Mouse (Mus musculus): ENCODE measurements around the gene Adra2b.
A peak's percentile ranks its signal among the peaks of the same experiment; 100 is the strongest.

Adra2b gene

DNA sequence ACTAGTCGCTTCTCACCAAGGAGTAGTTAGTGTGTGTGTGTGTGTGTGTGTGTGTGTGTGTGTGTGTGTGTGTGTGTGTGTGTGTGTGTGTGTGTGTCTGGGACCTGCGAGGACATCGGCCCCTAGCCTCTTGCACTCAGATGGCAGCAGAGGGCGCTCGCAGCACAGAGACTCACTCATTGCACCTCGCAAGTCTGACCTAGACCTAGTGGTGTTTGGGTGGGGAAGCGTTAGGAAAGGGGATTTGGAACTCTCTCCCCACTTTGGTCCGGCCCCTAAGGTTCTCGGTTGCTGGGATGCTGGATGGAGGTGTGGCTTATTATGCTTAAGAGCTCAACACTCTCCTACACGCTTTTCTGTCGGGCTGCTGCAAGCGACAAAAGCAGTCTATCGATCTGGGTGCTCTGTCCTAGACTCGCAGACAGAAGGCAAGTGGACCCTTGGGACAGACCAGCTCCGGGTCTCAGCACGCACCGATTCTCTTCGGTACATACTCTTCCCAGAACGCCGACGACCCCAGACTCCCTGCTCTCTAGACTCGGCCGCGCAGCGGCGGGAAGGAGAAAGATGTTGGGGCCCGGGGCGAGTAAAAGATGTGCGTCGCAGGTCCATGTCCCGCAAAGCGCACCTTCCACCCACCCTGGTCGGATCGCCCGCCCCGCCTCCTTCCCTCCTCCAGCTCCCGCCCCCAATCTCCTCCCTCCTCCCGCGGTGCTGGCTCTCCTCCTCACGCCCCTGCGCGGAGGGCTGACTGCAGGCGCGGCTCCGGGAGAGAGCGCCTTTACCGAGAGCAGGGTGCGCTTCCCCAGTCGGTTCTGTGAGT, at the start of gene Adra2b:
TSS of gene Adra2b (plus strand) at position 750 of the 823 bp plus-strand sequence.
- peak; percentile 85 for DNase-seq

DNA sequence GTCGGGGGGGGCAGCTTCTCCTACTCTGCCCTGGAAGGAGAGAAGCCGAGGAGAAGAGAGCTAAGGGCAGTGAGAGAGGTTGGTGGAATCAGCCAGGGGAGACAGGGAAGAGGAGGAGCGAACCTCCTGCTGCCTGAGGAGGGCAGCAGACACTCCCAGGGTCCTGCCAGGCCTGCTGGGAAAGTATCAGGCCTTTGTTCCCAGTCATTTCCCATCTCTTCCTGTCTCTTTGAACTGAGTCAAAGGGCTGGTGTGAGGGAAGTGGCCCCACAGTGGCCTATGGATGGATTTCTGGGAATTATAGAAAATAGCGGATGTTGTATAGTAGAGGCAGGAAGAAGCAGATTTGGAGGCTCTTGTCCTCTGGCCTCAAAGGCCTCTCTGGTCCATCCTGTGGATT, 49.1 kb upstream of the Adra2b start:
- DNase-seq, result no peak

DNA sequence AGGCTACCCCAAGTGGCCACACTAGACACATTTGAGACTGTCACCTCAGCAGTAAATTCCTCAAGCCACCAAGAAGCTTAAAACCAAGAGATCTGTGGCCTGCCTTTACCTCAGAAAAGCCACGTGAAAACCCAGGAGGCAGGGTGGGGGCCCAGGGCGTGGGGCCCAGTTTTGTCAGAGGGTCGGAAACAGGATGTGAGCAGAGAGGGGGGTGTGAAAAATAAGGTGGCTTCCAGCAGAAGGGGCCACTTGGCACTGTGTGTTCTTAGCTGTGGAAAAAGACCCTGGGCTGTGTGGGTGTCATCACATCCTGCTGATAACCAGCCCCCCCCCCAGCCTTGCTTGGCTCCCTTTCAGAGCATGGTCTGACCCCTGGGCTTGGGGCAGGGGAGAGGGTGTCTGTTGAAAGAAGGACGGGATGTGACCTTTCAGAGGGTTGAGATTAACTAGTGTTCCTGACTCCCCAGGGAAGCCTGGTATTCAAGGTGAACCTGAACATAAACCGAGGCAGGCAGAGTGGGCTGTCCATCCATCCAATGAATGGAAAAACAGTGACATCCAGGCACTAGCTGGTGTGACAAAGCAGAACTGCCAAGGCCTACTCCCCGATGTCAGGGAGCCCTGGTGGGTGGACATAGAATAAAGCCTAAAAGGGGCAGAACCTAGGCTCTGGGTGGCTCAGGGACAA, 48.4 kb upstream of the Adra2b start:
- no peak for DNase-seq

DNA sequence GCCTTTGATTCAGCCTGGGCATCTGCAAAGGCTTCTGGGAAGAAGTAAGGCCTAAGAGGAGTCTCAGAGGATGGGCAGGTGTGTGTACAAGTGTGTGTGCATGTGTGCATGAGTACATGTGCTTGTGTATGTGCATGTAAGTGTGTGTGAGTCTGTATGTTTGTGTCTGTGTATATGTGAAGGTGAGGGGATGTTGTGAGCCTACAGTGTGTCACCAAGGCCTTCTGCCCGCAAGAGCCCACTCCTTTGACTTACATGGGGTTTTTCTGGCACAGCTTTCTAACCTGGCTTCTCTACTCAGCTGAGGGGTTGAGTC, 47.9 kb upstream of the Adra2b start:
- DNase-seq, result no peak

DNA sequence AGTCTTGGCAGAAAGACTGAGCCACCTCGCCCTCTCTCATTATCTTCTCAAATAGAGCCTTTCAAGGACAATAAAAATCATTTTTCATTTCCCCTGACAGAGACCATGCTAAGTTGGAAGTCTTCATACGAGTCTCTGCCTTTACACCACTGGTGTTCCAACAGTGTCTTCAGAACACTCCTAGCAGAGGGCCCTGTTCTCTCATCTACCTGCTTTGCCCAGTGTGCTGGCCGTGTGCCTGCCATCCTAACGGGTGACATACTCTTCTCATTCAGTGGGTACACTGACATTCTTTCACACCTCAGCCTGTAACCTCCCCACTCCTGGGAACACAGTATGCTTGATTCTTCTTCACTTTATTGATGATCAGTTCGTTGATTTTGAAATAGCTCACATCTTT, 46.6 kb upstream of the Adra2b start:
- no peak for DNase-seq

DNA sequence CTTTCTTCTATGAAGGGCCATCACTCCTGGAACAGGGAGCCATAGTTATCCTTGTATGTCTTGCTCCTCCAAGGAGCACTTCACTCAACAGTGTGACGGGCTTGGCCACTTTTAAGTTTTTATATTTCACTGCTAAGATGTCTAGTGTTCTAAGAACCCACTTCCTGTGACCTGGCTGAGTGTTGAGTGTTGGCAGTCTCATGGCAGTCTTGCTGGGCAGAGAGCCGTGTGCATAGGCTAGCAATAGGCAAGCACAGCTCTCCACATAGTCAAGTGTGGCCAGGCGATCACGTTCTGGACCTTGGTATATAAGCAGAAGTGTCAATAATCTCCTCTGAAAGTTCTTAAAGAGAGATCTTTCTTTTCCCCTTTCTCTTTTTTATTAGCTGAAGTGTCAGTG, 44.9 kb upstream of the Adra2b start:
- DNase-seq, result no peak

DNA sequence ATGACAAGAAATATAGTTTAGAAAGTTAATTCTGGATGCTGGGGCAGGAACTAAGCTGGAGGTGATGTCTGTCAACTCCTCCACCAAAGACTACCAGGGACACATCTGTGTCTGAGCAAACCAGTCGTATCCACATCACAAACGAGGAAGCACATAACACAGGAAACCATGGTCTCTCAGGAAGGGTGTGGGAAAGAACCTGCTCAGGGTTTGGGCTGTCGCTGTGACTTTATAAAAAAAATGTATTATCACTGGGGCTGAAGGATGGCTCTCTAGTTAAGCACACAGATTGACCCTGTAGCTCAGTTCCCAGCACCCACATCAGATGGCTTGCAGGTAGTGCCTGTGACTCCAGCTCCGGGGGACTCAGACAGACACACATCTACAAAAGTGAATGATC, 43.9 kb upstream of the Adra2b start:
- no peak for DNase-seq

DNA sequence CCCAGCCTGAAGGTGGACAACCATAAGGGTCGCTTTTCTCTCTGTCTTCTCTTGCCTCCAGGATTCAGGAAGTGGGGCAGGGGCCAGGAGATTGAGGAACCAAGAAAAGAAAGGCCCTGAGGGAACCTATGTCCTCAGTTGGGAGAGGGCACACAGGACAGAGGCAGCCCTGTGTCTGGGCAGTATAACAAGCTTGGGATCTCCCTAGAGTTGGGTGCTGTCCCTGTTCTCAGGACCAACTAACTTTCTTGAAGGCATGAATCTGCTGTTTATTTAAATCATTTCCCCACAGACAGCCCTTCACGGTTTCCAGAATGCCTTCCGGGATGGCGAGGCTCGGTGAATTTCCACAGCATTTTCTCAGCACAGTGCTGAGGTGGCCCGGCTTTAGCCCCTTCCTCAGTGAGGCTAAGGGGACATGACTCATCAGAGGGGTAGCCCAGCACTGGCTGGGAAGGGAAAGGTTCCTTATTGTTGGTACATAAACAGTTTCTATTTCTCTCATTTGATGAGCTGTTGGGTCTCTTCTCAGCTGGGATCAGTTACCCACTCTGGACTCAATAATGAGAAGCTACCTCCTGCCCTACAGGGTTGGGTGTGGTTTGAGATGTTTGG, 40.2 kb upstream of the Adra2b start:
- DNase-seq, result no peak

DNA sequence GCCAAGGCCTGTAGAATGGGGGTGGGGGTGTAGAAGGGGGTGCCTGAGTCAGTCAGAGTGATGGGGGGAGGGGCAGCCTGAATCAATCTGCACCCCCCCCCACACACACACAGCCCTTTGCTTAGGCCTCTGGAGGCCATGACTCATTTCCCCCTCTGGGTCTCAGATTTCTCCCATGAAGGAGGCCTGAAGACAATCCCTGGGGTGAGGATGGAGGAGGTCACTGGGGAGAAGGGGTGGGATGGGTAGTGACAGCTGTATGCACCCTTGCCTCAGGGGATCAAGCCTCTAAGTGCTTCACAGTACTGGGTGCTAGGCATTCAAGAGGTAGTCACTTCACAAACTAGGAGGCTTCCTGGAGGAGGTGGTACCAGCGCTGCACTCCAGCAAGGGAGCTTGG, 39.3 kb upstream of the Adra2b start:
- no peak for DNase-seq

DNA sequence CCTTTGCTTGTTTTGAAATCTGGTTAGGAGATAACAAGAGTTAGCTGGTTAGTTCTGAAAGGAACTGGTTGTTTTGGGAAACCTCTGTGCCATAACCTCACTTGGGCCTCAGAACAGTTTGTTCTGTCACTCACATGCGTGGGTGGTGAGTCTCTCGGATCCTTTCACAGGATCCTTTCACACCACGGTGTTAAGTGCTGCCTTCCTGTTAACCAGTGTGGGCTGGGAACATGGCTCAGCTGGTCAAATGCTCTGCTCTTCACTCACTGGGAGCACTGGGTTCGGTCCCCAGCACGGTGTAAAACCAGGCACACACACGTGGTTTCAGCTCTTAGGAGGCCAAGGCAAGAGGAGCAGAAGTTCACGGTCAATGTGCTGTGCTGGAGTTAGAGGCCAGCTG, 38.6 kb upstream of the Adra2b start:
- DNase-seq, result no peak

DNA sequence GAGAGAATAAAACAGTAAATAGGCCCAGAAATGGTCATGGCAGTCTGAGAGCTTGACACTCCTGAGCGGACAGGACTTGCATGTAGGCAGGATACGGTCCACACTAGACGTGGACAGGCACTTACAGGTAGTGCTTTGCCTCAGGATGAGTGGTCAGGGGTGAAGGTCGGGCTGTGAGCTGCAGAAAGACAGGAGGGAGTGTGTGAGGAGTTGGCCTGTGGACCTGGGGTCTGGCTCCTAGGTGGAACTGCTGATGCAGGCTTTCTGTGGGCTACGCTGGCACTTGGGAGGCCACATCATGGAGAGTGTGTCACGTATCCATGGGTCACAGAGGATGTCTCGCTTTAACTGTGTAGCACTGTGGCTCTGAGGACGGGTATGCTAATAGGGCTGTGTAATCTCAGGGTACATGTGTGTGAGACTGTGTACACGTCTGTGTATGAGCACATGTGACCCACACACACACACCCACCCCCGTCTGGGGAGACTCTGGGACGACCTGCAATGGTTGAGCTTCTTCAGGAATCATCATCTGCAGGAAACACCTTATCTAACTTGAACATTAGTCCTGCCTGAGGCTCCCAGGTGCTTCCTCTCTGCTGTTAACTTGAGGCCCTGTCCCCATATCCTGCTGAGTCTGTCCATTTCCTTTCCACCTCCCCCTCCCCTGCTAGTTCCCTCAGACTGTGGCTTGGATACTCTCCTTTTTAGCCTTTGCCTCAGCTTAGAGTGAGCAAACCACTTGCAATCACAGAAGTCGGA, 34.7 kb upstream of the Adra2b start:
- no peak for DNase-seq

DNA sequence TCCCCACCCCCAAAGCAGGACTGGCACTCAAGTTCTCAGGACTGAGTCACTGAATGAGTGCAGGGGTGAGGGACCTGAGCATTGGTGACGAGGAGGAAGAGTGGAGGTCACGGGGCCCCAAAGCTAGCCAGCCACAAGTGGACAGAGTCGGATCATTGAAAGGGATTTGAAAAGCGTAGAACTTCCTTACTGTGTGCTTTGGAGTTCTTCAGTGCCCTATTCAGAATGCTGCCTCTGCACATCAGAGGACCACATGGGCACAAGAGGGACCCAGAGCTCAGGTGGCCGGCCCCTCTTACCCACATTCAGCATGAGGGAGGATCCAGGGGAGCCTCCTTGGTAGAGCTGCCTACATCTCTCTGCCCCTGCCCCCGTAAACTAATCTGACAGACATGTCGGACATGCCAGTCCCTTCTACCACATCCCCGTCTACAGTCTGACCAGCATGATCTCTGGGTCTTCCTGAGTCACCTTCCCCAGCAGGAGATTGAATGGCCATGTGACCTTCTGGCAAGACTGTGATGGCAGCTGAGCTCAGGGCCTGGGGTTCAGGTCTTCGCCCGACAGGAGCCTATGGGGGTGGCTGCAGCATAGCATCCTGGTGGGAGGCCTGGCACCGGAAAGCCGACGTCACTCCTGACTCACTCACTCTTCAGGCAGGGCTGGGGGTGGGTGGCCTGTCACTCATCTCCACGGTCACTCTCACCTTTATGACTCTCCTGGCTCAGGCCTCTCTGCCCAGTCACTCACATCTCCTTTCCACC, 30.0 kb upstream of the Adra2b start:
- peak; percentile 21 for DNase-seq

DNA sequence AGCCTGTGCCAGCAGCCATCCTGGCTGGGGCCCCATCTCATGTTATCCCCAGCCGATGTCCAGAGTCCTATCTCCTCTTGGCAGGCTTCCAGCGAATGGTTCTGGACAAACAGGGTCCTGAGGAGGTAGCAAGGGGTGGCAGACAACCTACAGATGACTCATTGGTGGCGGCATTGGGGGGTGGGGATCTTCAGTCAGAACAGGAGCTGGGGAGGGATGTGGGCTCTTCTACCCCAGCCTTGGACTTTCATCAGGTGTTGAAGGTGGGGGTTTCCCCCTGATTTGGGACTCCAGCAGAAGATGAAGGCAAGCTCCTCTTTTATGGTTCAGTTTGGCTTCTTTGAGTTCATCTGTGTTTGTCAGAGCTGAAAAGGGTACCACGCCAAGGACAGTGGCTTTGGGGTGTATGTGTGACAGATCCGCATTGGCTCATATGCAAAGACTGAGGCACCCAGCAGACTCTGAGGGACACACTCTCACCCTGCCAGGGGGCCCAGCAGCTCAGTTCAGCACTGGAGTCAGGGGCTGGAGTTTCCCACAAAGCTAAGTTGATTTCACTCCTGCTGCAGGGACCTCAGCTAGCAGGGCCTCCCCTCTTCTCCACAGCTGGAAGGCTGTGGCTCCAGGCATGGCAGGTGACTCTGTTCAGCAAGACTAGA, 28.9 kb upstream of the Adra2b start:
- no peak for DNase-seq

DNA sequence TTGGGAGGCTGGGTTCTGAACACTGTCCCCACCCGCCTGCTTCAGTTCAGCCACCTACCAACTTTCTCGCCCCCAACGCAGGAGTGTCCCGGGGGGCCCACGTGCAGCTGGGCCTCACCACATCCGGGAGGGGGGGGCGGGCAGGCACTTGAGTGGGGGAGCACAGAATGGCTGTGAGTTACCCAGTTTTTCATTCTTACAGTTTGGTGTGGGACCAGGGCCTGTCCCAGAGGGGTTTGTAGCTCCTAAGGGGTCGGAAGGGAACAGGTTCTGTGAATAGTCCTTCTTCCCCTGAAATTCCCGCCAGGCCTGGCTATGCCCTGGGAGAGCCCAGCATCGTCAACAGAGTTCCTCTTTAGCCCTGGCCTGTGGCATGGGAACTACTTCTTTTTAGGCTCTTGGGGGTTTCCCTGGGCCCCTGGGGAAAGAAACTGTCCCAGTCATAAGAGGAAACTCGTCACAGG, 27.9 kb upstream of the Adra2b start:
- no peak for DNase-seq

DNA sequence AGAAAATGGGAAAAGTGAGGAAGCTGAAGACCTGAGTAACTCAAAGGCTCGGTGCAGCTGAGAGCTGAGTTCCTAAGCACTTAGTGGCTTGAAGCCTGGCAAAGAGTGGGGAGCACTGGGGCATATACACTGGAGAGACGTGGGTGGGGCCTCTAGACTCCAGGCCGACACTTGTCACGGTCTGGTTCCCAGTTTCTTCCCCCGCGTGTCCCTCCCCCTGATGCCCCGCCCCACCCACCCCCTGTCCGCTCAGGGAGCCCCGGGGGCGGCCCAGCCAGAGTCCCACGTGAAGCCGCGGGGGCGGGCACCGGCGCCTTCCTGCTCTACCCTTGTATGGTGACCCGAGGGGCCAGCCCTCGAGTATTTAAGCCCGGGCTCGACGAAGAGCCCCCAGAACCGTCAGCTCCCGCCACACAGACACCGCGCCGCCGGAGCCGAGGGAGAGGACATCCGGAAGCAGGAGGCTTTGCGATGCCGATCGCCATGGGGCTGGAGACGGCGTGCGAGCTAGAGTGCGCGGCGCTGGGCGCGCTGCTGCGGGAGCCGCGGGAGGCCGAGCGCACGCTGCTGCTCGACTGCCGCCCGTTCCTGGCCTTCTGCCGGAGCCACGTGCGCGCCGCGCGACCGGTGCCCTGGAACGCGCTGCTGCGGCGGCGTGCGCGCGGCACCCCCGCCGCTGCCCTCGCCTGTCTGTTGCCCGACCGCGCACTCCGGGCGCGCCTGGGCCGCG, 27.1 kb upstream of the Adra2b start, which contains the start of gene Dusp2:
TSS of gene Dusp2 (plus strand) at position 393 of the 730 bp plus-strand sequence.
- peak; percentile 70 for DNase-seq

DNA sequence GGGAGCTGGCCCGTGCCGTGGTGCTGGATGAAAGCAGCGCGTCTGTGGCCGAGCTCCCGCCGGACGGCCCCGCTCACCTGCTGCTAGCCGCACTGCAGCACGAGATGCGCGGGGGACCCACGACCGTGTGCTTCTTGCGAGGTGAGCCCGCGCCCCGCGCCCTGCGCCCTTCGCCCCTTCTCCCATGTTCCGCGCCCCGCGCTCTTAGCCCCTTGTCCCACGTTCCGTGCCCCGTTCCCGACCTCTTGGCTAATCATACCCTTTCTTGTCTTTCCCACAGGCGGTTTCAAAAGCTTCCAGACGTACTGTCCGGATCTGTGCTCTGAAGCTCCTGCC, 26.5 kb upstream of the Adra2b start:
- no peak for DNase-seq

DNA sequence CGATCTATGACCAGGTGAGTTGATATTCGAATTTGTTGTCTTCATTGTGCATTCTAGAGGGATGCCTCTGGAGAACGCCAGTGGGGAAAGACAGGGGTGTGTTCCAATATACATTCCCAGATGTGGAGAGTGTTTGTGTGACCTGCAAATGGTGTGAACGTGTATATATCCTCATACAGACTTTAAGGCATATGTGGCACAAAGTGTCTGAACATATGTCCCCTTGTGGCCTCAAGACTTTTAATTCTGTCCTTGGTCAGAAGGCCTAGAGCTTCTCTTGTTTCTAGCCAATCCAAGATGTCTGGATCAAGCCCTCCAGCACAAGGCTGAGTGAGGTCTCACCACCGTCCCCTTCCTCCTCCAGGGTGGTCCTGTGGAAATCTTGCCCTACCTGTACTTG, 26.1 kb upstream of the Adra2b start:
- no peak for DNase-seq

DNA sequence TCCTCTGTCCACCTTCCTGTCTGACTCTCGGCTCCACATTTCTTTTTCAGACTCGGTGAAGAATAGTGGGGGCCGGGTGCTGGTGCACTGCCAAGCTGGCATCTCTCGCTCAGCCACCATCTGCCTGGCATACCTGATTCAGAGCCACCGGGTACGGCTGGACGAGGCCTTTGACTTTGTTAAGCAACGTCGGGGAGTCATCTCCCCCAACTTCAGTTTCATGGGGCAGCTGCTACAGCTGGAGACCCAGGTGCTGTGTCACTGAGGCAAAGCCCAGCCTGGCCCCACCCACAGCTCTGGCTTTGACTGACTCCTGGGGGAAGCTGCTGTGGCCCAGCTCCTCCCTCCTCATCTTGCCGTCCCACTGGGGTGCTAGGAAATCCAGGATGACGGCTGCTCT, 25.5 kb upstream of the Adra2b start:
- DNase-seq, result peak; percentile 31

DNA sequence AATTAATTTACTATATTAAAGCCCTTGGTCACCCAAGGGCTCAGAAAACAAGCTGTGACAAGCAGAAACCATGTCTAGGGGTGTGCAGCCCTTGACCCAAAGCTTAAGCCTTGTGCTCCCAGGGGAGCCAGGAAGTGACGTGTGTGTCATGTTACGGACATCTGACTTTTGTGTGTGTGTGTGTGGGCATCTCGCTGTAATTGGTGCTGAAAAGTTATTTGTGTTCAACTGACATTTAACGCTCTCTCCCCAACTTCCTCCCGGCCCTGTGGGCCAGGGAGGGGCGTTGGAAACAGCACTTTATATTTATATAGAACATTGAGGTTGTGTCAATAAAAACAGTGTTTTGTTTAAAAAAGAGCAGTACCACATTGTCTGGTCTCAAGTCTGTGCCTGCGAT, 25.0 kb upstream of the Adra2b start:
- DNase-seq, result no peak

DNA sequence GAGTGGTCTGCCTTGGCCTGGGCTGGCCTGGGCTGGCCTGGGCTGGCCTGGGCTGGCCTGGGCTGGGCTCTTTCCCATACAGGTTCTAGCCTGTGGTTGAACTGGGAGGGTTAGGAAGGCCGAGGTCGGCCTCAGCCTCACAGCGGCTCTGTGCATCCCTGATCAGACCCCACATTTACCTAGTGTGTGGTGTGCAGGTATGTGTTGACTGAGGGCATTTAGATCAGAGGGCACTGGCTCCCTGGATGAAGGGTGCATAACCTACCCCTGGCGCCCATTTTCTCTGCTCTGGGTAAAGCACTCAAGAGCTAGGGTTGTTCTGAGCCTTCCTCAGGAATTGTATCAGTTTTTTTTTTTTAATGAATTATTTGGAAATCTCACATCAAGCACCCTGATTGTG, 24.6 kb upstream of the Adra2b start, which contains the start of gene Astl:
TSS of gene Astl (plus strand) at position 224 of the 400 bp plus-strand sequence.
- no peak for DNase-seq

DNA sequence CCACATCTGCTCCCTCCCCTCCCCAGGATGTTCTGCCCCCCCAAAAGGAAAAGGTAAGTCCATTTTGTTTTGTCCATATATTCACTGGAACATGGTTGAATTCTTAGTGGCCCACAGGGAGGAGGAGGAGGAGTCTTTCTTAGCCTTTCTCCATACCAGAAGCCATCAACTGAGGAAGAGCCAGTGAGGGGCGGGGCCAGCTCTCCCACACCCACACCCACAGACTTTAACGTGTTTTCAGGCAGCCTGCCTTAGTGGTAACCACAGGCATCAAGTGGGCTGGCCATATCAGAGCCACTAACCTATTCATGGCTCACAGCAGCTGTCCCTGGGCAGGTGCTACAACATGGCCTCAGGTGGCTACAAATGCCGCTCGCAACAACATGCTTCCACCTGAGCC, 24.2 kb upstream of the Adra2b start:
- no peak for DNase-seq

Data from right cerebral cortex, adult 18-20 months (tissue).